Mouse (Mus musculus) cerebellum, adult 2 months (tissue): Measurements from ENCODE around the gene Tcf7l2.

Source experiments
- CTCF ChIP-seq: fragments of 200-500 bp; IDR thresholded peaks from 2 replicates; pipeline ENCODE4 v1.5.1; 2011; ENCODE audit warnings: low read depth, mild to moderate bottlenecking, control low read depth, low read length, moderate library complexity, borderline replicate concordance; ENCODE audit not compliant: insufficient read depth
- POLR2A ChIP-seq: fragments of 200-500 bp; IDR thresholded peaks from 2 replicates; pipeline ENCODE4 v1.6.1; 2011; ENCODE audit warnings: low read length, control low read depth, borderline replicate concordance; ENCODE audit not compliant: insufficient read depth

DNA sequence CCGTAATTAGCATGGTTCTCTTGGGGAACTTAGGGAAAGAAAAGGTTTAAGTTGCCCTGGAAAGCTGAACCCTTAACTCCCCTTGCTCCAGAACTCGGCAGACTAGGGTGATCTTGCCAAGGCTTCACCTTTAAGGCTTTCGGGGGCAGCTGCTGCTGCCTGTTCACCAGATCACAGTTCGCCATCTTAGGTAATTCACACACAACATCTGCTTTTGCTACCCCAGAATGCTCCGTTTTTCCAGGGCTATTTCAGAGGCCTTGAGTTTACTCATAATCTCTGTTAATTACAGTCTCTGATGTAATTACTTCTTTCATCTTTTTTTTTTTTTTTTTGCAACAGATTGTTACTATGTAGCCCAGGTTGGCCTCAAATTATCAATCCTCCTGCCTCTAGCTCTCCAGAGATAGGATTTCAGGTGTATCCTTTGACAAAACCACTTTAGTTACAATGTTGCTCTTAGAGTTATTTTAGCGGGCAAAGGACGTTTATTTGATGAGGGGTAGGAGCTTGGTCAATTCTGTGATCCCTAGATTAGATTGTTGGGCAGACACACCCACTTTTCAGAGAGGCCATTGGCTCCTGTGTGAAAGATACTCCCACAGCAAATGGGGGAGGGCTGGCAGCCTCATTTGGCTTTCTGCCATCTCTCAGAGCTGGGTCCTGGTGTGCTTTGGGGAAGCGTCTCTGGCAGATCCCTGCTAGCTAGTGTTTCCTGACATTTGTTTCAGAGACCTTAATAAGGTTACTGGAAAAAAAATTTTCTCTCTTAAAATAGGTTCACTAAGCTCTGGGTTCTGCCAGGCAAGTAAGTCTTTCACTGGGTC, 83.6 kb downstream of the Tcf7l2 start:
- TF ChIP-seq CTCF (no peak), POLR2A (no peak)
